In the genomic region with DNA sequence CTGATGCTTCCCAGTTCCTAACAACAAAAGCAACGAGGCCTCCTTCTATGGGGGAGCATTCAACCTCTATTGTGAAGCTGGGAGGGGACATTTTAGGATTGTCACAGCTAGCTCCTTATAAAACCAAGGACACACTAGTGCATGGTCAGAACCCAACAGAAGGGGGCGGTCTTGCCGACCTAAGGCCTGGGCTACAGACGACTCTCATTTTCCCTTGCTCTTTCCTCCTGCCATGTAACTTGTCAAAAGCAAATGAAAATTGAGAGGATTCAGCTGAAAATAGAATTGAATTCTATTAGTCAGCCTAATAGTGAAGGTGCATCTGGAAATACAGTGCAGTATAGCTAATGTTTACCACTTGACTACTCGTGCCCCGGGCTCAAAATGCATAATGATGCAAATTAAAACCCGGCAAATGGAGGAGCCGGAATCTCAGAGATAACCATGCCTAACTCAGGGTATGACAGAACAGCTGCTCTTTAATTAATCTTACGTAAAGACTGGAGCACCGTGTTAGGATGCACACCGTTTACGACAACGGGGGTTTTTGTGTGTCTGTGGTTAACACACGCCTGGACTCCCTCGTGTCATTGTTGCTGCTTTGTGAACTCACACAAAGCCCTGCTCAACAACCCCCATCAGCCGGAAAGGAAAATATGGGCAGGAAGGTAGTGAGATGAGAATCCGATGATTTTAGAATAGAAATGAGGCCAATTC, we compare ENCODE assay signal across 11 mouse cellular contexts.
DNase-seq lines count a peak whose midpoint lies in the region; ATAC-seq lines count a peak whose summit lies in the region.
"Had no signal": no experiment of that assay in that cellular context is flagged by ENCODE, and none has a peak within 500 bp of the region (broad histone marks: within the 10 kb centered on the region; RNA-seq: fewer than 3 reads in every experiment).

No protein-coding gene starts in this region.

- WGBS in forebrain, embryonic 13.5 days: 31% methylated on average over 17 of the region's 17 CpGs
- 34% methylated on average over 17 of the region's 17 CpGs for WGBS in midbrain, embryonic 13.5 days

- H3K27me3 ChIP-seq in forebrain, embryonic 13.5 days: no peaks in the 10 kb centered on the region
- no peaks in the 10 kb centered on the region for H3K27me3 ChIP-seq in midbrain, embryonic 13.5 days

- intact Hi-C loops in heart, postnatal 25 days (cut with DNase I): no loop called here

- no peaks in the 10 kb centered on the region for H3K9me3 ChIP-seq in forebrain, embryonic 13.5 days (replicated peaks)
- no peaks in the 10 kb centered on the region for H3K9me3 ChIP-seq in midbrain, embryonic 13.5 days

- H3K4me2 ChIP-seq in forebrain, embryonic 13.5 days: peak overlapping the region; percentile 43
- H3K4me2 ChIP-seq in midbrain, embryonic 13.5 days (replicated peaks): peak overlapping the region; percentile 35

- no peaks in the 10 kb centered on the region for H3K36me3 ChIP-seq in forebrain, embryonic 13.5 days (ENCODE audit: poor library complexity, severe bottlenecking)
- H3K36me3 ChIP-seq in midbrain, embryonic 13.5 days: no peaks in the 10 kb centered on the region

- peak; percentile 33 to 52 for DNase-seq in cerebellum, postnatal 14 days
- no peak for DNase-seq in cerebellum, adult 11 months
- peak; percentile 52 for DNase-seq in MN1 (ENCODE audit: low spot score)
- no peak for DNase-seq in ovary, postnatal 10 days (ENCODE audit: low spot score)
- no peak for DNase-seq in heart, postnatal 25 days (ENCODE audit: low spot score)
- no peak for DNase-seq in gastrocnemius, postnatal 25 days
- DNase-seq: B cell, adult 2 months; heart, postnatal 36 days had no signal

- no peak overlapping the region for H3K4me3 ChIP-seq in forebrain, embryonic 13.5 days
- H3K4me3 ChIP-seq in midbrain, embryonic 13.5 days (replicated peaks): peak overlapping the region; percentile 11; the same call in 1 of the 2 replicates
- H3K4me3 ChIP-seq: erythroblast, embryonic 14.5 days had no signal

- no peak overlapping the region for H3K9ac ChIP-seq in forebrain, embryonic 13.5 days
- 0 out of 2 replicates have a peak overlapping the region, but pooled peaks have one; percentile 25 for H3K9ac ChIP-seq in midbrain, embryonic 13.5 days (replicated peaks)

- ATAC-seq in forebrain, embryonic 13.5 days: peak; percentile 41
- ATAC-seq in midbrain, embryonic 13.5 days: peak; percentile 74

- H3K4me1 ChIP-seq in forebrain, embryonic 13.5 days: peaks cover 54% of the 10 kb centered on the region
- peaks cover 46% of the 10 kb centered on the region for H3K4me1 ChIP-seq in midbrain, embryonic 13.5 days (replicated peaks)

- H3K27ac ChIP-seq in forebrain, embryonic 13.5 days: peak overlapping the region; percentile 81
- H3K27ac ChIP-seq in midbrain, embryonic 13.5 days: peak overlapping the region; percentile 77

Comparison
In these comparisons a context has a peak if more than half of its experiments do, and no peak if none do; other contexts are left out.
1. DNase-seq: peak in cerebellum, postnatal 14 days (2 of 2) and MN1 (single experiment); none in cerebellum, adult 11 months (single experiment), ovary, postnatal 10 days (single experiment), heart, postnatal 25 days (single experiment) and gastrocnemius, postnatal 25 days (single experiment).